Mouse (Mus musculus): Measurements from ENCODE around the gene Crlf3.

Crlf3 gene

DNA sequence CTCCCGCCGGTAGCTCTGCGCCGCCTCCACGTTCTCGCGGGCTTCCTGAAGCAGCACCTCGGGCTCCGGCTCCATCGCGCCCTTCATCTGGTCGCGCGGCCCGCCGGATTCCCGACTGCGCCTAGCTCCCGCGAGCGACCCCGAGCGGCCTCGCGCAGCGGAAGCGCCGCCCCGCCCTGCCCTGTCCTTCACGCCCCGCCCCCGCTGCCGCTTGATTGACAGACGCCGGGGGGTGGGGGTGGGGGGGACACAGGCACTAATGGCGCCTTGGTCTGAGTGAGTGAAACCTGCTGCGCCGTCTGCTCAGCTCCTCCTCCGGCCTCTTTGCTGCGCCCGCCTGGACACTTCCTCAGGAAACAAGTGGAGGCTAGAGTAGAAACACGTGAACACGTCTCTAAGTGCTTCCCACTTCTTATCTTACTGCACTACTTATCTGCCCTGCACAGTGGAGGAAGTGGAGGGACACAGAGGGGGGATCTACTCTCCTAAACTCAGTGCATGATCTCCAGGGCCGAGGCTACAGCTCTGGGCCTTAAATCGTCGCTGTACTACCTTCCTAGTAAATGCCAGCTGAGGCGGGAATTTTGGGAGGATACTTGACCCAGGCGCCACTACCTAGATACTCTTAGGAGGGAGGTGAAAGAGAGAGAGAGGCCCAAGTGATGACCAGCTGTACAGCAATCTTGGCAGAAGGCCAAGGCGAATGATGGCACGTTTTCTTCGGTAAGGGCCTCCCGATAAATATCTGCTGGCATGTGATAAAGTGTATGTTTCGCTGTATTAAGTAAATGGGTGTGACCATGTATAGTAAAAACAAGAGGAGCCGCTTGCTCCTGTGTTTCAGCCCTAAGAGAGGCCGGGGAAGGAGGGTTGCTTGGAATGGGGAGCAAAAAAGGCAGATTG, at the start of gene Crlf3:
Crlf3 (minus strand) TSS at position 166 of the 903 bp plus-strand sequence.
- DNase-seq (ENCODE audit: low spot score): peak; percentile 94

DNA sequence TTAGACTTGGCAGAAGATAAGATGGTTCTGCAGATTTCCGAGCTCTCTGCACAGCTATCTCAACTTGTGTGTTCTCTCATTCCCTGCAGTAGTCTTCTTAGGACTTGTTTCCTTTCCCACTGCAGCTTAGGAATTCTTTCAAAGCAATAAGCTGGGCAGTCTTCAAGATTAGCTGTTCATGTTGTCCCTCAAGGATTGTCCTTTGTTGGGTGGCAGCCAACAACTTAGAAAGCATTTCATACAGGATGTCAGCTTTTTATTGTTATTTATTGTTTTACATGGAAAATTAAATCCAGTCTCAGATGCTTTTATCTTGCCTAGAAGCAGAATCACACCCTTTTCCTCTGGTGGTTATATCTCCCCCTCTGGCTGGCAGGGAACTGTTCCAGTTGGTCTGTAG, 35.6 kb upstream of the Crlf3 start:
- DNase-seq (ENCODE audit: low spot score): no peak

DNA sequence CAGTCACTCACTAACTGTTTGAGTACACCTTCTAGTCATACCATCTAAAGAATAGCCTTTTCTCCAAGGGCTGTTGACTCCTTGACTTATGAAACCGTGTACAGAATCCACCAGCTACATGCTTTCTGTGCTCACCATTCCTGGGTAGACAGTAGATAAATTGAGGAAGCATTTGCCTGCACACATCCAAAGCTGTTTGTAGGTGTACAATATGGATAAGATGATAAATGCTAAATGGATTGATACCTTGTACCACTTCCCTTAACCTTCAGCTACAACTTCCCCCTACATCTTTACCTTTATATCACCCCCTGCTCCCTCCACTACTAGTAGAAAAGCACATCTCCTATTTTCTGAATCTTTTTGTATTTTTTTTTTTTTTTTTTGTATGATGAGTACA, 23.6 kb upstream of the Crlf3 start:
- no peak for DNase-seq (ENCODE audit: low spot score)

DNA sequence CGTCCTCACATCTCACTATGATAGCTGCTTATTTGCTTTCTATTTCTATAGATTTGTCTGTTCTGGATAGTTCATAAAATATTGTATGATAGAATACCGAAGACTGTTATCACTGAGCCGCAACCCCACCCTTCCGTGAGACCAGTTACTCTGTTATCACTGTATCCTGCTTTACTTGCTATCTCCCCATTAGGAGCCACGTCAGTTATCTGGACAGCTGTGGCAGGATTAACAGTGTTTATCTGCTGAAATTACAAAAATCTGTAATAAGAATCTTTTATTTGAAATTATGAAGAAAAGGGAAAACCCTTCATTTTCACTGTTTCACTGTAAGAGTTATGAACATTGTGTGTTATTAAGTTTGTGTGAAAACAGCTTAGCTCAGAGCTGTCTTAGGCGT, 20.5 kb upstream of the Crlf3 start:
- DNase-seq (ENCODE audit: low spot score): no peak

DNA sequence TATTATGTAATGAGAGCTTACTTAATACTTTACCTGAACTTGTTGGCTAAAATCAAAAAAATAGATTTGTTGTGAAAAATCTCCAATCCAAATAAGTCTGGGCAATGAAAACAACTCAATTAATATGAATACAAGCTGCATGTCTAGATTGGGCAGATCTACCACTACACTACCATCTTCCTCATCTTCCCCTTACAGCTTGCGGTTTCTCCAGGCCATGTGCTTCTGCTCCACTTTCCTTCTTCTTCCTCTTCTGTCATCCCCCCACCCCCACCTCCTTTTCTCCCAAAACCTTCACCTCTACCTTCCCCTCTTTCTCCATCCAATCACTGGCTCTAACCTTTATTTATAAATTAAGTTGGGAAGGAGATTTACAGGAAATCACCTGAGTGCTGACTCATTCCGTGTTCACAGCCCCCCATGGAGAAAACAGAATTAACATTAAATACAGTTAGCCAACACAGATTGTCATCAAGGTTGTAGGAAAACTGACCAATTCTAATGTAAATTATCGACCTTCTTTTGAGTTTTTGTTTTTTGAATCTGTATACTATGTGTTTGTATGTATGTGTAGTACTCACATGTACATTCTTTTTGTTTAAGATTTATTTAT, 17.8 kb upstream of the Crlf3 start:
- no peak for DNase-seq (ENCODE audit: low spot score)

DNA sequence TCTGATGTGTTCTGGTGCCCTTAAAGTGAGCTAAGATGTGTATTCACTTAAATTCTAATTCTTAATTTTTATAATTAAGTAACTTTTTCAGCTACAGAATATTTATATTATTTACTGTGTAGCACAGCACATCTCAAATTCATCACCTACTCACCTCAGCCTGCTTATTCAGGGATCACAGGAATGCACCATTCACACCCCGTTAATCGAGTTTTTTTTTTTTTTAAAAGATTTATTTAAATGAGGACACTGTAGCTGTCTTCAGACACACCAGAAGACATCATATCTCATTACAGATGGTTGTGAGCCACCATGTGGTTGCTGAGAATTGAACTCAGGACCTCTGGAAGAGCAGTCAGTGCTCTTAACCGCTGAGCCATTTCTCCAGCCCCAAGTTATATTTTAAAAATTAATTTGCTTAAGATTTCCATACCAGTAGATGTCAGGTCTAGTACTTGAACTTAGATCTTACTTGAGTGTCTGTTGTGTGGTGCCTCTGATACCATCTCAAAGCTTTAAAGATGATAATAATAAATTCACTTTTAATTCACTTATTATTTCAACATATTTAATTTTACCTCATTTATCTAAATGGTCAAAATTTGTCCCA, 9.9 kb upstream of the Crlf3 start:
- DNase-seq (ENCODE audit: low spot score): no peak

DNA sequence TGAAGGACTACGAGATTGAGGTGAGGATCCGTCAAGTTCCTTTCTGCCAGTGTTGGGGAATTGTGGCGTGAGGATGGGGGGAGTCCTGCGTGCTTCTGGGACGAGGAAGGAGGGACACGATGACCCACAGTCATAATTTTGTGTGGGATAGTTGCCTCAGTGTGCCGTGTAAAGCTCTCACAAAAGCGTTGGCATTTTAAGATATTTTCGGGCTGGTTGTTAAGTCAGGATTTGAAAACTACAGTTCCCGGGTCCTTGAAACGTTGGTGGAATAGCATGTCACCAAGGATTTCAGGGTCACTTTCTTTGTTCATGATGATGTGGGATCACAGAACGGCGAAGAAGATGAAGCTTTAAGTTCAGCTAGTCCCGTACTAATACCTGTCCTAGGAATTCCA, 9.0 kb upstream of the Crlf3 start:
- no peak for DNase-seq (ENCODE audit: low spot score)

DNA sequence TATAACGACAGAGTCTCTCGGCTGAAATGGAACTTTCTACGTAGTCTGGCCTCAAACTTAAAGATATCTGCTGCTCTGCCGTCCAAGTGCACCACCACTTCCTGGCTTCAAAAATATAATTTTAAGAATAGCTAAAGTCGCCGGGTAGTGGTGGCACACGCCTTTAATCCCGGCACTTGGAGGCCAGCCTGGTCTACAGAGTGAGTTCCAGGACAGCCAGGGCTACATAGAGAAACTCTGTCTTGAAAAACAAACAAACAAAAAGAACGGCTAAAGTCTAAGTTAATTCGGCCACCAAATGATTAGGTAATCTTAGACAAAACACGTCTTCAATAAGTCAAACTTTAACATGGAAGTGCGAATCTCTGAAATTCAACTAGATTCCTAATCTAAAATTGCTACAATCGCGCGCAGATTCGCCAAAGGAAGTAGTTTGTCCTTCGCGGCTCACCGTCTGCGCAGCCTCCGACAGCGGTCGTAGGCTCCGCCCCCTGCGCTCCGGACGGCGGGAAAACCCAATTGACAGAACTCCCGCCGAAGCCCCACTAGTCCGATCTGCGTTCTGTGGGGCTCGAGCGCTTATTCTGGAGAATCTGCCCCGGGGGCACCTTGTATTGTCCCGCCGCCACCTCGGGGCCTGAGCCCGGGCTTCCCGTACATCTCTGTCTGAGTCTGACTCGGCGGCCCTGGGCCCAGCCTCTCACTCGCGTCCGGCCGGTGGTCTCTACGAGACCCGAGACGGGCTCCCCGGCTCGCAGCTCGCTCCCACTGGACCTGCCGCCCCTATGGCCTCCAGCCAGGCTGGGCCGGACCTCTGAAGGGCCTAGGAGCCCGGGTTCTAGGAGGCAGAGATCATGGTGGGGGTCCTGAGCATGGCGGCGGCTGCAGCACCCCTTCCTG, 8.4 kb upstream of the Crlf3 start, which contains the start of gene Atad5:
Atad5 (plus strand) TSS at position 484 of the 900 bp plus-strand sequence.
- peak; percentile 90 for DNase-seq (ENCODE audit: low spot score)

DNA sequence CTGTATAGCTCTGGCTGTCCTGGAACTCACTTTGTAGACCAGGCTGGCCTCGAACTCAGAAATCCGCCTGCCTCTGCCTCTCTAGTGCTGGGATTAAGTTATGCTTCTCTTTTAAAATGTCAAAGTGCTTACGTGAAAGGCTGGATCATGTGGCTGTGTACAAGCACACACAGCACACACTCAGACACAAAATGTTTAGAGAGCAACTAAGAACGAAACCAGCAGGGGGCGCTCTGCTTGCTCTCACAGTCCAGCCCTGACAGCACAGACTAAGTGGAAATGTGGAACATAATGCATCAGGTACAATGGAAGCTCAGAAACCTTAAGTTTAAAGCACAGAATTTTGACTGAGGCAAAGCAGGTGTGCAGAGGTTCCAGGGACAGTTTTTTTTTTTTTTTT, 6.1 kb upstream of the Crlf3 start:
- peak; percentile 88 for DNase-seq (ENCODE audit: low spot score)

DNA sequence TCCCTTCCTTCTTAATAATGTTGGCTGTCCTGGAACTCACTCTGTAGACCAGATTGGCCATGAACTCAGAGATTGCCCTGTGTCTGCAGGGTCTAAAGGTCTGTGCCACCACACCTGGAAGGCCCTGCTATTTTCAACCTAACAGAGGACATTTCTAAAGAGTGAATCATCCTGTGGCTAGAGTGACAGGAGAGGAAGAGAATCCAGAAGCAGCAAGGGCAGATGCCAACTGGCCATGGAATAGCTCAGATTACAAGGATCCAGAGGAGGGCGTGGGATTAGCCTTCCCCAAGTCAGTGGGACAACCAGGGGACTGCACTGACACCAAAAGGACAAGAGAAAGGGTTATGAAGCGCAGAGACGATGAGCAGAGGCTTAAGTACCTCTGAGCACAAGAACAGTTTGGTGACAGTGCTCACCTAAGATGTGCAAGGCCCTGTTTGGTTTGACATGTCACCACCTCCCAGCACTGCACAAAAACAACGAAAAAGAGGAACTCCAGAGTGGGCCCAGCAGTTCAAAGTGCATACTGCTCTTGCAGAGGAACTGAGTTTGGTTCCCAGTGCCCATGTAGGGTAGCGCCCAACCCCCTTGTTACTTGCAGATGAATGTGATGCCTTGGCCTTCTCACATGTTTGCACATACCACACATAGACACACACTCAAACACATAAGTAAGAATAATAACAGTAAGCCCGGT, 4.7 kb upstream of the Crlf3 start:
- peak; percentile 55 for DNase-seq (ENCODE audit: low spot score)

DNA sequence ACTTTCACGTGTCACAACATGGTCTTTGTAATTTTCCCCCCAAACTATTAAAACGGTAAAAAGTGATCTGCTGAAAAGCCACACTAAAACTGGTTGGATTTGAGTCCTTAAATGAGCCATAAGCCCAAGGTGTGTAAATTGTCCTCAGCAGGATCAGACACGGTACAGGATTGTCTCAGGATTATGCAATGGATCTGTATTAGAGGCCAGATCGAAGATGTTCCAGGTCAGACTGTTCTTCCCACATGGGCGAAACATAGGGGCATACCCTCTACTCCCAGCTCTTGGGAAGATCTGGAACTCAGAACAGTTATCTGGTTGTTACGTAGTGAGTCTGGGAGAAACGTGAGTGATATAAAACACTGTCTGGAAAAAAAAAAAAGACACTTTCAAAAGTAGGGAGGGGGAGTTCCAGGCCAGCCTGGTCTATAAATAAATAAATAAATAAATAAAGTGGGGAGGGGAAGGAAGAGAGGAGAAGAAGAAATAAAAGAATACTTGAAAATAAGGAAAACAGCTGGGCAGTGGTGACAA, 1.1 kb upstream of the Crlf3 start:
- no peak for DNase-seq (ENCODE audit: low spot score)

DNA sequence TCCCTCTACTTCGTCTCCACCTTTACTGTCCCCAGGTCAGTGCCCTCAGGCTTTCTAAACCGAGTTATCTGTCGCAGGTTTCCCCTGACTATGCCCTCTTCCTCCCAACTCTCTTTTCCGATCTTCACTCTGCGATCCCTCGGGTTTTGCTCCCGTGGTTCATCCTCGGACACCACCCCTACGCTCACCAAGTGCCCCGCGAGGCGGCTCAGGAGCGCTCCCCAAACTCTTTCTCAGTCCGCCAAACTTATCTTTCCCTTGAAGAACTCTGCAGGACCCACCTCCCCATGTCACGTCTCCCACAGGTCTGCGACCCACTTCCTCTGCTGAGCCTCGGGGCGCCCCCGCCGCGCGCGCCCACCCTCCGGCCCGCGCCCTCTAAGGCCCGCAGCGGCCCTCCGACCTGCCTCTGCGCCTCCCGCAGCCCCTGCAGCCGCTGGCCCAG, 388 bp downstream of the Crlf3 start:
- DNase-seq (ENCODE audit: low spot score): no peak

DNA sequence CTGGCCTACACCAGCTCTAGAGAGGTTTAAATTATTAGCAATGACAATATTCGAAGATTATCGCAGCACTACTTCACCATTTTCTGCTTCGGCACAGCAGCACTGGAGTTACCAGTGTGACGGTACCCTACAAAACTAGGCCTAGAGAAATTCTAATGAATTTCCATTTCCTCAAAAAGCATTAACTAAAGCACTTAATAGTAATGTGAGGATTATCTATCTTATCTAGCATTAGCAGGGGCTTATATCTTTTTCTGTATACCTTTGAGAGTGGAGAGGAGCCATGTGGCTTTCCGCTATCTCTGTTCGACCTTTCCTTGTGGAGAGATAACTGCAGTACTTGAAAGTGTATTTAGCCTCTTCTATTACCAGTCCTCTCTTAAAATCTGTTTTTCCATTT, 1.0 kb downstream of the Crlf3 start:
- DNase-seq (ENCODE audit: low spot score): no peak

DNA sequence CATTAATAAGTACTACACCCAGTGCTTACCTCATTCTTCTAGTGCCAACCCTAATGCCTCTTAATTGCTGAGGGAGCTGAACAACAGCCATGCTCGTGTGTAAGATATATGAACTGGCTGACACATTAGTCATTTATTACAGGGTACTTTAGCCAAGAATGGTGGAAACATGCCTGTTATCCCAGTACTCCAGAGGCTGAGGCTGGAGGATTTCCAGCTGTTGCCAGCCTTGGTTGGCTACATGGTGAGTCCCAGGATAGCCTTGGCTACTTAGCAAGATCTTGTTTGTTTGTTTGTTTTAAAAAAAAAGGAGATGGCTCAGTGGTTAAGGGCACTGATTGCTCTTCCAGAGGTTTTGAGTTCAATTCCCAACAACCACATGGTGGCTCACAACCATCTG, 2.0 kb downstream of the Crlf3 start:
- DNase-seq (ENCODE audit: low spot score): no peak

DNA sequence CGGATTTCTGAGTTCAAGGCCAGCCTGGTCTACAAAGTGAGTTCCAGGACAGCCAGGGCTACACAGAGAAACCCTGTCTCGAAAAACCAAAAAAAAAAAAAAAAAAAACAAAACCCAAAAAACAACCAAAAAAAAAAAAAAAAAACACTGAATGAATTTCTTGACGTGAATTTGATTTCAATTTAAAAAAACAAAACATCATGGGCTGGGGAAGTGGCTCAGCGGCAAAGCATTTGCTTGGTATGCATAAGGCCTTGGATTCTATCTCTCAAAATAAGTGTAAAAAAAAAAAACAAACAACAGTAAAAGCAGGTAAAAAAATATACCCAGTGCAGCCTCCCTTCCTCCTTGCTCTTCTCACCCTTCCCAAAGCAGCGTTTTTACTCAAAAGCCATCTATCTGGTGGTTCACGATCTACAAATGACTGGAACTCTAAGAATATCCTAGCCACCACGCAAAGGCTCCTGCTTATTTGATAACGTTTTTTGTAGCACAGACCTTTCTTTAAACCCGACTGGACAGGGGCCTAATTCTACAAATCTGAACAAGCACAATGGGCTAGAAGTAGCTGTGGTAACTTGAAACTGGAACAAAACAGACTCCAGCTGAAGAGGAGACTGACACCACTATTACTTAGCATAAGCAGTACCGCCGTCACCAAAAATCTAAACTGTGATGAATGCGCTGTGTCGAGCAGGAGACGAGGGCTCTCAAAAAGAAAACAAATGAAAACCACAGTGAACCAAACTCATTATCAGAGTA, 2.8 kb downstream of the Crlf3 start:
- peak; percentile 52 for DNase-seq (ENCODE audit: low spot score)

DNA sequence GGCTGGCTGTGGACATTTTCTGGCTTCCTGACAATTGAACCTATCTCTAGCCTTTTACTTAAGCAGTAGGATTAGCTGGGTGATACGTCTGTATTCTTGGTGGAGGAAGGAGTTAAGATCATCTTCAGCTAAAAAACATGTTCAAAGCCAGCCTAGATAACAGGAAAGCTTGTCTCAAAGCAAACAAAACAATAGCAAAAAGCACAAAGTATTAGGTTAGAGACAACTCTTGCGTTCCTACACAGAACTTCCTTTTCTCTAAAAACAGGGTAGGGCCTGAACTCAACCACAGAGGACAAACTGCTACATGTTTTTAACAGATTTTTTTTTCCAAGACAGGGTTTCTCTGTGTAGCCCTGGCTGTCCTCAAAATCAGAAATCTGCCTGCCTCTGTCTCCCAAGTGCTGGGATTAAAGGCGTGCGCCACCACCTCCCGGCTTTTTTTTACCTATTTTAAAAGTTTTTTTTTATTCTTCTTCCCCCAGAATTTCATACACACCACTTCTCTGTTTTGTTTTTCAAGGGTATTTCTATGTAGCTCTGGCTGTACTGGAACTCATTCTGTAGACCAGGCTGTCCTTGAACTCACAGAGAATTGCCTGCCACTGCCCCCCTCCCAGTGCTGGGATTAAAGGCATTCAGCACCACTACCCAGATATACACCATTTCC, 5.0 kb downstream of the Crlf3 start:
- peak; percentile 39 for DNase-seq (ENCODE audit: low spot score)

DNA sequence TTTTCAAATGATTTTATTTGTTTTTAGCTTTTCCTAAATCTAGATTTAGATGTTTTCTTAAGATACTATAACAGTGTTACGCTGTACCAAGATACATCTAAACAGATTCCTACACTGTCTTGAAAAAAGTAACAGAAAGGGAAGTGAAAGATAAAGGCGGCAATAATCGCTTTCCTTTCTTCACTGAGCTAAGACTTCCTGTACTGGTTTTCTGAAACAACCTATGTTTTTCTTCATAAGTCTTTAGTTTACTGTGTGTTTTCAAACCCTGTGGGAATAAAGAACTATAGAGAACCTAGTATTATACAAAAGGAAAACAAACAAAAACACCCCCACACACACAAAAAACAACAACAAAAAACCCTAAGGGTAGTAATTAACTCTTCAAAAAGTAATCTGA, 8.4 kb downstream of the Crlf3 start:
- no peak for DNase-seq (ENCODE audit: low spot score)

DNA sequence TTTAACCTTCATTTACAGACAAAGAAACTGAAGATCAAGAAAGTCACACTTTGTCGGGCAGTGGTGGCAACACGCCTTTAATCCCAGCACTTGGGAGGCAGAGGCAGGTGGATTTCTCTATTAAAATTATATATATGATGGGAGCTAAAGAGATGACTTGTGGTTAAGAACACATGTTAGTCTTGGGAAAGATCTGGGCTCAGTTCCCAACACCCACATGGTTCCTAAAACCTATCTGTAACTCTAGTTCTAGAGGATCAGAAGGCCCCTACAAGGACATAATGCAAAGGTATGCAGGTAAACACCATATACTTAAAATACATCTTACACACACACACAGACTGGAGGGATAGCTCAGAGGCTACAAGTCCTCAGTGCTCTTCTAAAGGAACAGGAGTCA, 9.8 kb downstream of the Crlf3 start:
- DNase-seq (ENCODE audit: low spot score): no peak

DNA sequence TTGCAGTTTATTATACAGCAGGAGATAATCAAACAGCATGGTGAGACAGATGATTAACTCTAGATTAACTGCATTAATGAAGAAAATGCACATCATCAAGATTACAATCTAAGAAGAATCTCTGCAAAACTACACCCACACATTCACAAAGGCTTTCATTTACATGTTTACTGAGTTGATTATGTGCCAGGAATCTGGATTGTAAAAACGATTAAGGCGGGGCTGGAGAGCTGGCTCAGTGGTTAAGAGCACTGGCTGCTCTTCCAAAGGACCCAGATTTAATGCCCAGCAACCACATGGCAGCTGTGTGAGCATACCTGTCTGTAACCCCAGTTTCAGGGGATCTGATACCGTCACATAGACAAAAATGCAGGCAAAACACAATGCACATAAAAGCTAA, 11.0 kb downstream of the Crlf3 start:
- no peak for DNase-seq (ENCODE audit: low spot score)

DNA sequence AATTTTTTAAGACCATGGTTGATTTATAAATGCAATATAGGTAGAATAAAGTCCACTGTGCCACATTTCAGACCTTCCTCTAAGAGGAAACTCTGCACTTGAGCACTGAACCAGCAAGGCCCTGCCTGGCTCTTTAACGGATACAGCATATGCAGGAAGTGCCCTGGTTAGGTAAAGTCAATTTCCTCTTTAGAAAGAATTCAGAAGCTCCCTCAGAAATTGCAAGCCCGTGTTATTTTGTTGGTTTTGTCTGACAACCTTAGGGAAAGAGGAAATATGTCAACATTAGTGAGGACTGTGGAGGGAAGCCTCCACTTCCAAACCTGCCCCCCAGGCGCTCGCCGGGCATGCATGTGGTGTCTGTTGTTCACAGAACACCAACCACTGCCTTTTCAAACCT, 13.2 kb downstream of the Crlf3 start:
- peak; percentile 48 for DNase-seq (ENCODE audit: low spot score)

Measured in lung, postnatal 25 days (tissue).